Mouse (Mus musculus) mouse embryonic stem cell (cell line): ENCODE results near the gene C1rl.

Source experiments
- in situ Hi-C, 2 experiments: fragments of 300-500 bp; cut with MboI; formaldehyde crosslinking; loops; 1 replicate in 1 of 2; 3 replicates in 1 of 2; pipeline ENCODE4 v1.14.3; 2019 to 2020; ENCODE audit warnings: low sequenced_read_pairs in 2 of 2, low pct_unique_long_range_greater_than_20kb in 1 of 2, mixed read lengths in 1 of 2; ENCODE audit not compliant: unreplicated experiment in 1 of 2

Gene C1rl

DNA sequence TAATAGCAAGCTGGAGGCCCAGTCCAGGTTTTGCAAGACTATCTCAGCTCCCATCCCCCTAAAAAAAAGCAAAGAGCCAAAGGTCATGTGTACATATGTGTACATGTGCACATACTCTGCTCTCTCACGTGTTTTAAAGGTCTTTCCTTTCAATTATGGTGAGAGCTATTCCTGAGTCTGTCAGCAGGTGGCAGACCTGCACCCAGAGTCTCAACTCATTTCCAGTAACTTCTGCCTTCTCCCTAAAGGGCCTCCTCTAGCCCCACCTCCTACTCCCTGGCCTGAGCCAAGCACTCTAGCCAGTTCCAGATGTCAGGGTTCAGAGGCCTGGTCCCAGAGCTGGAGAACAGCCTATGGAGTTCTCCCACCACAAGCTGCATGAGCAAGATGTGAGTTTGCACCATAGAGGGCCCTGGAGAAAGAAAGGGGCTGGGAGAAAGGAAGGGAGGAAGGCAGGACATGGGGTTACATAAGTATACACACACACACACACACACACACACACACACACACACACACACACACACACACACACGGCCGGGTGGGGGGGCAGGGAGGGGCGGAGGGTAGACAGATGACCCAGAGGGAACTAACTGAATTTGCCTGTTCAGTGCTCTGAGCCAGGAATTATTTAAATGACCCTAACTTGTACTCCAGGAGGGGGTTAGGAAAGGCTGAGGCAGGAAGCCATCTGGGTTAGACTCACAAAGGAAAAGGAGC lies at the start of gene C1rl:
TSS of gene C1rl (plus strand) at position 272 of the 720 bp plus-strand sequence.
- in situ Hi-C loops, result loop anchor here in 1 of 2 experiments (25.0 kb wide), 1 partner anchor 269 kb away; the partner anchor contains the start of genes Atn1, Eno2 and Gm45234

- in situ Hi-C loops, result no loop called here
Measured at GRCm38 (mm10) chr6:124443338-124443737, 49.6 kb upstream of the C1rl start.

DNA sequence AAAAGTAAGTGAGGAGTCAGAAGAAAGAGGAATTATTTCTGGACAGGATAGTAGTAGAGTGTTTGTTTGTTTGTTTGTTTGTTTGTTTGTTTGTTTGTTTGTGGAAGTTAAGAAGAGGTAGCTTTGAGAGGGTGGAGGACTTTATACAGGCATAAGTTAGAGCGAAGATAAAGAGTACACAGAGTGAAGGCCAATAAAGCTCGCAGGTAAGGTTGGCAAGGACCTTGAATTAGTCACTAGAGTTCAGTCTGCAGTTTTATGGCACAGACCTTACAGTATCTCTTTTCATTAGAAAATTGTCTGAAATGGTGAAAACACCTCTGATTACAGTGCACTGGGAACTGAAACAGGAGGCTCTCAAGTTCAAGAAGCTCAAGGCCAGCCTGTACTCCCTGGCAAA lies 46.9 kb upstream of the C1rl start:
- in situ Hi-C loops, result no loop called here

- in situ Hi-C loops, result no loop called here
Measured at GRCm38 (mm10) chr6:124446459-124446858, 46.5 kb upstream of the C1rl start.

GRCm38 (mm10) chr6:124447356-124447755 lies 45.6 kb upstream of the C1rl start:
- in situ Hi-C loops, result no loop called here

DNA sequence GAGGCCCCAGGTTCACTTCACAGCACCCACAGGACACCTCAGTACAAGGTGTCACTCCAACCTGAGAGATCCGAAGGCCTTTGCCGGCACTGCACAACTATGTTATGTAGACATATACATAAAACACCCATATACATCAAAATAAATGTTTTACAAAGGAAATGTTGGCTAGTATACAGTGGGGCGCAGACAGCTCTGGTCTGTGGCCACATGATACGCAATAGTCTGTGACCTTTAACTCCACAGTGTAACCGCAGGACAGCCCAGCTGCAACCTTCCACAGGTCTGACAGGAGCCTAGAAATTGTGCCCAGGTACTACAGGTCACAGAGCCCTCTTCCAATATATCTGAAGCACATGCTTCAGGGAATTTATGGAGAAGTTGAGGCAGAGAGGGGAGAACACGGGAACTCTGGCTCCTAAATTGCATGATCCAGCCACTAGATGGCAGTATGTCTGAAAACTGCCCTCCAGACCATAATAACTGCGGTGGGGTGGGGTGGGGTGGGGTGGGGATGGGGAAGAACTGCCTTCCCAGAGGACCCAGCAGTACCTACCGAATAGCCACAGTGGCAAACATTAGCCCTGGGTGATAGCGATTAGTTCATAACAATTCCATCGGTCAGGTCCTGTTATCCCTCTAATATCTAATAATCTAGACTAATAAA lies 44.6 kb upstream of the C1rl start:
- in situ Hi-C loops, result no loop called here

DNA sequence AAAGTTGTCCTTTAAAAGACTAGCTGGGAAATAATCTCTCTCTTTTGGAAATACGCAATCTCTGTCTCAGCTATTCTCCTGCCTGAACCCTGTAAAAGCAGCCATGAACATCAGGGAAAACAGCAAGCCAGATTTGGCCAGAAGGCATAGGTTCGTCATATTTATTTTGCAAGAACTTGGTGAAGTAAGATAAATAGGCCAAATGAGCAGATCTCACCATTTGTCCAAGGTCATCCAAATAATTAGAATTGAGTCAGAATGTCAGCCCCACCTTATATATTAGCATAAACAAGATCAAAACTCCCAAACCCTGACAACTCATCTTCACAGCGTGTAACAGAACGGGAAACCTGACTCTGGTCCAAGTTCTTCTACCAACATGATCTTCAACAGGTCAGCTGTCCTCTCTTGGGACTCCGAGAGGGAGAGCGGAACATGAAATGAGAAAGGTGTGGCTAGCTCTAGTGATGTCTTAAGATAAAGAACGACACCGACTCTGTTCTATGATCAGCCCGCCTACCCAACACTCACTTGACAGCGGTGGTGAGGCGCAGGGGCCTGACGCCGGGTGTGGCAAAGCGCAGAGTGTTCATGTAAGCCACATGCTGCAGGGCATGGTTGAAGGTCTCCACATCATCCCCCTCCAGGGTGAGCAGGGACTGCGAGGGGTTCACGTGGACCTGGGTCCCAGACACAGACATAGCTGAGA lies 43.8 kb upstream of the C1rl start:
- in situ Hi-C loops, result no loop called here

DNA sequence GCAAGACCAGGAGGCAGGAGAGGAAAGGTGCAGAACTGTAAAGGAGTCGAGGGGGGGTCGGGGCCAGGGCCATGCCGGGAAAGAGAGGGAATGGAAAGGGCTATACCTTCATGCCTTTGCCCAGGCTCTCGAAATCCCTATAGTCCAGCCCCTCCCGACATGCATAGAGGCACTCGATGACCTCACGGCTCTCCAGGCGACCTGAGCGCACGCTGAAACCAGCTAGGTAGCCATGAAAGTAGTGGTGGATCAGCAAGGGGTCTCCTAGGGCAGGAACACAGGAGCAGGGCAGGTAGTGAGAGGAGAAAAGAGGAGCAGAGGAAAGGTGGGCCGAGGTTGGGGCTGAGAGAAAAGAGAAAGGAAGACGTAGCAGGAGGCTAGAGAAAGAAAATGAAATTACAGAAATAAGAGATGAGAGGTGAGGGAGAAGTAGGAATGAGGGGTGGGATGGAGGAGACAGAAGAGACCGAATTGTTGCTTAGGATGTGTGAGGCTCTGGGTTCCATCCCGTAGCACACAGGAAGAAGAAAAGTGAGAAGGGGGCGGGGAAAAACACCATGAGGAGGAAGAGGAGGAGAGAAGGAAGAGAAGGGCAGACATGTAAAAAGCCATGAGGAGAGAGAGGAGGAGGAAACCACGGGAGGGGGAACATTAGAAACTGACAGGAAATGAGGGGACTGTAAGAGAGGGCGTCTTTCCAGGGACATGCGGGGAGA lies 43.1 kb upstream of the C1rl start:
- in situ Hi-C loops, result no loop called here

GRCm38 (mm10) chr6:124451995-124452394 lies 40.9 kb upstream of the C1rl start:
- in situ Hi-C loops, result no loop called here

GRCm38 (mm10) chr6:124453756-124454155 lies 39.2 kb upstream of the C1rl start:
- in situ Hi-C loops, result no loop called here

DNA sequence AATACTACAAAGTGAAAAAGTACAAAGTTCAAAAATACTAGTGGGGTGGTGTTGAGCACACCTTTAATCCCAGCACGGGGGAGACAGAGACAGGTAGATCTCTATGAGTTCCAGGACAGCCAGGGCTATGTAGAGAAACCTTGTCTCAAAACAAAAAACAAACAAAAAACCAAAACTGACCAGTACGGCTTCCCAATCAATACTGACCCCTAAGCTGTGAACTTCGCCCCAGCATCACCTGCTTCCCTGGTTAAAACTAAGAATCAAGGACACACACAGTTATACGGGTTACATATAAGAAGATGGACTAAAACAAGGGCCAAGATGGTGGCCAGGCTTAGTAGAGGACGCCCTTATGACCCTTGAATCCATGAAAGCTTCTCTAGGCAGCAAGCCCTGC lies 36.7 kb upstream of the C1rl start:
- in situ Hi-C loops, result no loop called here

GRCm38 (mm10) chr6:124457827-124458226 lies 35.1 kb upstream of the C1rl start:
- in situ Hi-C loops, result no loop called here

DNA sequence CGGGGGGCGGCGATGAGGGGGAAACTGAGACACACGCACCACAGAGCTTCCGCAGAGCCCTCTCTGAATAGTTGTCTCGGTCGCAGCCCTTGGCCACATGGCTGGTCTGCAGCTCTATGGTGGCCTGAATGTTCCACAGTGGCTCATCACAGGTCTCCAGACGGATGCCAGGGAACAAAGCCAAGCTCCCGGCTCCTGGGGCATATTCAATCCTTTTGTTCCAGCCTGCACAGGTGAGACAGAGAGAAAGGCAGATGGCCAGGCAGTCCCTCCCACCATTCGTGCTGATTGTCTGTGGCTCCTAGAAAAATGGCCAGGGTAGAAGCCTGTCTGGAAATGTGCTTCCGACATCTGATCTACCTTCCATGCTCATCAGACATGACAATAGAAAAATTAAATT lies 34.4 kb upstream of the C1rl start:
- in situ Hi-C loops, result no loop called here

GRCm38 (mm10) chr6:124459388-124459787 lies 33.5 kb upstream of the C1rl start:
- in situ Hi-C loops, result no loop called here

DNA sequence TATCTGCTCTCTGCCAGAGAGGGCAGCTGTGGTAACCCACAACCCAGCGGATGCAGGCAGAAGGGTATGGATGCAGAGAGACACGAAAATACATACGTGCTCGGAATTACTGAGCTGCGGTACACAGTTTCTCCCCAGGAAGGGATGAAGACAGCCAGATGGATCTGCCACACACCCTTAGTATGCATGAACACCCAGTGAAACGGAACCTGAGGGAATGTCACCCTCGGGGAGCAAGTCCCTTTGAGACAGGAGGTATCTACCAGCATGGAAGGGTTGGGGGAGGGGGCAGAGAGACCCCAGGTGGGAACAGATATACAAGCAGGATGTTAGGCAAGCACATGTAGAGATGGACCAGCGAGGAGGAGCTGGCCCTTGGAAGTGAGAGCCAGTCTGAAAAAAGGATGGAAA lies 29.0 kb upstream of the C1rl start:
- in situ Hi-C loops, result no loop called here

DNA sequence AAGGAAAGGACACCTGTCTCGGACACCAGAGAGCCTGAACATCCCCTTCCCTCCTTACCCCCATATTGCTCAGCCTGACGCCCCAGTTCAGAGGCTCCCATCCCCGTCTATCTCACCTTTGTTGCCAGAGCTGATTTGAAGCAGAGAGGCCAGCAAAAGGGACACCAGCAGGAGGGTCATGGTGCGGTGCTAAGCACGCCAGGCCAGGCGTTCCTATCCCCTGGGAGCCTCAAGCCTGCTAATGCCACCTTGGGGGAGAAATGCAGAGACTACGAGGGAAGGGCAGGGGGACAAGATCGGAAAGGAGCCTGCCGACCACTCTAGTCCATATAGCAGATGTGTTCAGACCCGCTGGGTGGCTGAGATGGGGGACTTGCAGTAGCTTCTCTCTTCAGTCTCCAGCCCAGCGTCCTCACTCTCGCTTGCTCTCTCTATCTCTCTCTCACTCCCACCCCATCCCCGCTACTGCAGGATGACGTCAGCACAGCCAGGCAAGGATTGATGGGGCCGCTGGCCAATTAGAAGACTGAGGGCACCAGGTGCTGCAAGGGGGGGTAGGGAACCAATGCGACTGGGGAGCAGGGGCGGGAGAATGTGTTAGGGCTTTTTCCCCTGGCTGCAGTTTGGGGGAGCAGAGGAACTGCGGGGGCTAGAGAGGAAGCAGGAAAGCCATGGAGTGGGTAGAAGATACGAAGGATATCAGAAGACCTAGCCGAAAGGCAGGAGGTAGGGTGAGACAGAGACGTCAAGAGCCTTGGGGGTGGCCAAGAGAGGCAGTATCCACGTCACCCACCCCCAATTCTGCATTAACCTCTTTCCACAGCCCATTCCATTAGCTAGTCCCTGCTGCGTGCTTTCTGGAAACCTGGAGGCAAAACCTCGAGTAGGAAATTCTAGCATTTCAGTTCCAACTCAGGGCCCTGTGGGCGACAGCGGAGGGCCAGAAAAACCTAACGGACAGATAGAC lies 28.3 kb upstream of the C1rl start, which contains the start of gene Clstn3:
TSS of gene Clstn3 (minus strand) at position 490 of the 967 bp plus-strand sequence.
- in situ Hi-C loops, result no loop called here

GRCm38 (mm10) chr6:124465299-124465698 lies 27.6 kb upstream of the C1rl start:
- in situ Hi-C loops, result no loop called here

GRCm38 (mm10) chr6:124465729-124466128 lies 27.2 kb upstream of the C1rl start:
- in situ Hi-C loops, result no loop called here
